Mouse (Mus musculus) T-cell, adult 66 days (primary cell): Measurements from ENCODE around the gene Olfr582. TPM values are rescaled to one million over a fixed set of nuclear protein-coding genes. Genes with fewer than 3 reads are reported as not detected.

Experiments used
- total RNA-seq, 2 experiments: library from RNA; stranded (reverse); gene quantifications; 3 replicates in 1 of 2; 4 replicates in 1 of 2; pipeline ENCODE4 v1.2.4; 2023

Olfr582 gene
- total RNA-seq, result not detected

DNA sequence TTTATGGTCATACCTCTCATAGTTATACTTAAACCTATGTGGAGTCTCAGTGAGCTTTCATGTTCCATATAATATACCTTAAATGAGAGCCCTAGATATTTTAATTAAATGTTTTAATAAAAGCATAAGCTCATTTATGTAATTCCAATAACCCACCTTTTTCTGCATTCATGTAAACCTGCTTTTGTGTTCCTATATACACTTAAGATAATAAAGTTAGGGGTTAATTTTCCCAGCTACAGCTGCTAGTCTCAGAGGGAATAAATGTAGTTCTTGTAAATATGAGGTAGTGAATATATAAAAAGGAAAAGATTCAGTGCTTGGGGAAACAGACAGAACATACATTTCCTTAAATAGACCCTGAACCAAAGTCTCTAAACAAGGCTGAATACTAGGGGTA, at the start of gene Olfr582:
TSS of gene Olfr582 (plus strand) at position 301 of the 400 bp plus-strand sequence.

GRCm38 (mm10) chr7:102989224-102989623, 48.6 kb upstream of the Olfr582 start, which contains the start of gene Olfr578:
Gene Olfr578 (minus strand): TSS chr7:102989324.

GRCm38 (mm10) chr7:103051000-103051399, 13.2 kb downstream of the Olfr582 start, which contains the start of gene Olfr583:
Gene Olfr583 (plus strand): TSS chr7:103051300.

DNA sequence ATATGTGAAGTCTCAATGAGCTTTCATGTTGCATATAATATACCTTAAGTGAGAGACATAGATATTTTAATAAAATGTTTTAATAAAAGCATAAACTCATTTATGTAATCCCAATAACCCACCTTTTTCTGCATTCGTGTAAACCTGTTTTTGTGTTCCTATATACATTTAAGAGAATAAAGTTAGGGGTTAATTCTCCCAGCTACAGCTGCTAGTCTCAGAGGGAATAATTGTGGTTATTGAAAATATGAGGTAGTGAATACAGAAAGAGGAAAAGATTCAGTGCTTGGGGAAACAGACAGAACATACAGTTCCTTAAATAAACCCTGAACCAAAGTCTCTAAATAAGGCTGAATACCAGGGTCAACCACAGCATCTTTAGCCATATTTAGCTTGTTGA, 43.8 kb downstream of the Olfr582 start, which contains the start of gene Olfr584:
TSS of gene Olfr584 (plus strand) at position 301 of the 400 bp plus-strand sequence.

Other genes with a start within 250 kb of the Olfr582 start
- not detected for gene Olfr564, start 234.5 kb upstream of the Olfr582 start, total RNA-seq
- not detected for gene Olfr566, start 179.3 kb upstream of the Olfr582 start, total RNA-seq
- not detected for gene Olfr568, start 160.9 kb upstream of the Olfr582 start, total RNA-seq
- gene Olfr569, start 147.1 kb upstream of the Olfr582 start, total RNA-seq, result not detected
- gene Olfr570, start 143.4 kb upstream of the Olfr582 start, total RNA-seq, result not detected
- gene Olfr571, start 120.5 kb upstream of the Olfr582 start, total RNA-seq, result under 1 TPM; 0.12 to 0.17 TPM
- not detected for gene Olfr572, start 113.6 kb upstream of the Olfr582 start, total RNA-seq
- gene Olfr573-ps1, start 95.4 kb upstream of the Olfr582 start, total RNA-seq, result not detected
- gene Olfr574, start 89.6 kb upstream of the Olfr582 start, total RNA-seq, result not detected
- gene Olfr575, start 79.2 kb upstream of the Olfr582 start, total RNA-seq, result not detected
- not detected for gene Olfr576, start 75.4 kb upstream of the Olfr582 start, total RNA-seq
- not detected for gene Olfr577, start 62.1 kb upstream of the Olfr582 start, total RNA-seq
- gene Olfr578, start 48.7 kb upstream of the Olfr582 start, total RNA-seq, result not detected
- not detected for gene Olfr583, start 13.3 kb downstream of the Olfr582 start, total RNA-seq
- gene Olfr584, start 43.9 kb downstream of the Olfr582 start, total RNA-seq, result not detected
- not detected for gene Olfr585, start 59.7 kb downstream of the Olfr582 start, total RNA-seq
- gene Olfr586, start 87.6 kb downstream of the Olfr582 start, total RNA-seq, result not detected
- not detected for gene Olfr588-ps1, start 102.9 kb downstream of the Olfr582 start, total RNA-seq
- not detected for gene Olfr589, start 118.3 kb downstream of the Olfr582 start, total RNA-seq
- gene Olfr591, start 140.3 kb downstream of the Olfr582 start, total RNA-seq, result not detected
- not detected for gene Olfr592, start 146.8 kb downstream of the Olfr582 start, total RNA-seq
- gene Olfr593, start 173.8 kb downstream of the Olfr582 start, total RNA-seq, result not detected
- gene Olfr594, start 179.0 kb downstream of the Olfr582 start, total RNA-seq, result not detected
- not detected for gene Usp17ld, start 214.5 kb downstream of the Olfr582 start, total RNA-seq